Mouse (Mus musculus) midbrain, embryonic 12.5 days (tissue): ENCODE measurements around the gene Ncmap. TPM values are rescaled to one million over a fixed set of nuclear protein-coding genes. Genes with fewer than 3 reads are reported as not detected.
A peak's percentile ranks its signal among the peaks of the same experiment; 100 is the strongest.

Experiments
- ATAC-seq: fragments of 200-750 bp; cut with Nextera tagmentation; 2 replicates; pipeline ENCODE4 v1.8.0; 2017; ENCODE audit warnings: low read depth, moderate TSS enrichment, moderate library complexity; ENCODE audit not compliant: low FRiP score
- H3K27ac ChIP-seq: fragments of 300-500 bp; sonication (generic); replicated peaks from 2 replicates; pipeline ENCODE4 v1.5.1; 2016; ENCODE audit warnings: mild to moderate bottlenecking
- H3K27me3 ChIP-seq: fragments of 300-500 bp; sonication (generic); 2 replicates; pipeline ENCODE4 v1.6.1; 2016; ENCODE audit warnings: mild to moderate bottlenecking
- H3K36me3 ChIP-seq: fragments of 300-500 bp; sonication (generic); 2 replicates; pipeline ENCODE4 v1.6.1; 2016
- H3K4me1 ChIP-seq: fragments of 300-500 bp; sonication (generic); 2 replicates; pipeline ENCODE4 v1.6.1; 2016
- H3K4me2 ChIP-seq: fragments of 300-500 bp; sonication (generic); replicated peaks from 2 replicates; pipeline ENCODE4 v1.6.1; 2016; ENCODE audit warnings: mild to moderate bottlenecking, moderate library complexity
- H3K4me3 ChIP-seq: fragments of 300-500 bp; sonication (generic); 2 replicates; pipeline ENCODE4 v1.5.1; 2016; ENCODE audit warnings: mild to moderate bottlenecking
- H3K9ac ChIP-seq: fragments of 300-500 bp; sonication (generic); replicated peaks from 2 replicates; pipeline ENCODE4 v1.6.1; 2016; ENCODE audit warnings: mild to moderate bottlenecking, moderate library complexity
- H3K9me3 ChIP-seq: fragments of 300-500 bp; sonication (generic); 2 replicates; pipeline ENCODE4 v1.6.1; 2016; ENCODE audit warnings: mild to moderate bottlenecking
- WGBS: fragments of 180-500 bp; shearing (Covaris S2); methylation state at CpG from one replicate; pipeline ENCODE4 v1.1.7; 2016; 5-methylcytosine and 5-hydroxymethylcytosine counted together
- polyA plus RNA-seq: library from polyadenylated mRNA; unstranded; fragments of >200 nt; fragmentation: Nextera tagmentation; extraction: Ambion mirVana; gene quantifications from 2 replicates; pipeline ENCODE4 v1.2.1, GENCODE M21; 2016

Gene Ncmap
- polyA plus RNA-seq, 1 experiment from 2014 or later: 0.65 TPM

DNA sequence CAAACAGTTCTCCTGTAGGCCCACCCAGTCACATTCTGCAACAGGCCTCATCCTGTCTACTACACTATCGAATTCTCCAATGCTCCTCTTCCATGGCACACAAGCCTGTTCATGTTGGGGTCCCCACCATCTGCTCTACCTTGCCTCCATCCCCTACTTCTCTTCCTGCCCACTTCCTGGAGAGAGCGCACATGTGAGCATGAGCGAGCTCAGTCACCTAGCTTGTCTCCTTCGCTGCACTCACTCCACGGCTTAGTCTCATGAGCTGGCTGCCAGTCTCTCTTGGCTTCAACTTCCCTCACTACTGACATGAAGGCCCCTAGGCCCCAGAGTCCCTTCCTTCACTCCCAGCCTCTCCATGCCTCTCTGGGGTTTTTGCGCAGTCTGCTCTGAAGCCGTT, 28.6 kb upstream of the Ncmap start:
- H3K4me1 ChIP-seq: no peaks in the 10 kb centered on the region
- H3K27ac ChIP-seq: no peak overlapping the region
- H3K9ac ChIP-seq: no peak overlapping the region
- 95% methylated on average over 7 of the region's 7 CpGs for WGBS
- H3K9me3 ChIP-seq: no peaks in the 10 kb centered on the region
- no peak overlapping the region for H3K4me2 ChIP-seq
- H3K27me3 ChIP-seq: no peaks in the 10 kb centered on the region
- no peaks in the 10 kb centered on the region for H3K36me3 ChIP-seq
- H3K4me3 ChIP-seq: no peak overlapping the region
- ATAC-seq: no peak

DNA sequence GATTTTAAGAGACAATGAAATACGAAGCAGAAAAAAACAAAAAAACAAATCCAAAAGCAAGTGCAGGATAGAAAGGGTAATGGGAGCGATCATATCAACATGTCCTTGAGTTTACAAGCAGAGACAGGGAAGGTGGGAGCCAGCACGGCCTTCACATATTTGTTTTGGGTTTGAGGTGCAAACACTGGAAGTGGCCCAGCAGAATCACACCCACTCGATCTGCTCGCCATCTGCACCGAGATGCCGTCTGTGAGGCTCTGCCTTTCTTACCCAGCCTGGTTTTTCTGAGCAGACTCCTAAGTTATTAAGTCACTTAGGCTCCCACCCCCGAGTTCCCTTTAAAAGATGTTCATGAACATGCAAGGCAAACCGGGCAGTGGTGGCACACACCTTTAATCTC, 27.6 kb upstream of the Ncmap start:
- Histone ChIP-seq H3K36me3 (0 out of 2 replicates have a peak, but pooled peaks cover 3% of the 10 kb centered on the region), H3K9ac (no peak overlapping the region), H3K4me1 (no peaks in the 10 kb centered on the region), H3K27me3 (no peaks in the 10 kb centered on the region), H3K4me2 (no peak overlapping the region), H3K4me3 (no peak overlapping the region), H3K9me3 (no peaks in the 10 kb centered on the region), H3K27ac (no peak overlapping the region)
- no peak for ATAC-seq
- 88% methylated on average over 9 of the region's 9 CpGs for WGBS

DNA sequence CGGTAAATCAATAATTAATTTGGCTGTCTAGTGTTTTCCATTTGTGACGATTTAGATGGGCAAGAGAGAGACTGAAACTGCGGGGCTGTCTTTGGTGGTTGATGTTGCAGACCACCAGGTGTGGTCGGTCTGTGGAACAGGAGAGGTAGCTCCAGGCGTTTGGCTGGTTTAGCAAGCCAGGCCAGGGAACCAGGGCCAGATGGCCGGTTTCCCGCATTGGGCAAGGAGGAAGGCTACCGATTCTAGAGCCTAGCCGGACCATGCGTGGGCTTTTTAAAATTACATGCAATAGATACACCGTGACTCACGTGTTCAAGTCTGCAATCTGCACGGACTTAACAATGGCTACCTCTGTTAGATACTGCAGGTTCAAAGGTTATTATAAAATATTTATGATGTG, 22.9 kb upstream of the Ncmap start:
- no peak overlapping the region for H3K9ac ChIP-seq
- no peak for ATAC-seq
- no peak overlapping the region for H3K4me3 ChIP-seq
- H3K27ac ChIP-seq: no peak overlapping the region
- no peak overlapping the region for H3K4me2 ChIP-seq
- H3K27me3 ChIP-seq: no peaks in the 10 kb centered on the region
- no peaks in the 10 kb centered on the region for H3K4me1 ChIP-seq
- no peaks in the 10 kb centered on the region for H3K9me3 ChIP-seq
- peaks cover 31% of the 10 kb centered on the region for H3K36me3 ChIP-seq
- 97% methylated on average over 13 of the region's 13 CpGs for WGBS

DNA sequence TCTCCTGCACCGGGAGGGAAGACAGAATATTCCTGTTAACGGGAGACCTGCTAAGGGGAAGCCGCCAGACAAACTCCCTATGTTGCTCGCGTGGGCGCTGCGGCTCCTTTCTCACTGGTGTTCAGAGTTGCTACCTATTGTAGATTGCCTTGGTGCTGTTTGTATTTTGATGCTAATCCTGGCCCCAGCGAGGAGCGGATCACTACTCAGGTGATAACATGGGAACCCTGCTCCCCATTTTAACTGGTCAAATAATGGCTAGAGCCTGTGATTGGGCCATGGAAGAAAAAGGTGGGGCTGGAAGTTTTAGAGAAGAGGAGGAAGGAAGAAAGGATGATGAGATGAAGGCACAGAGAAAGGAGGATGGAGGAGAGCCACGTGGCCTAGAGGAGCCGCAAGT, 22.4 kb upstream of the Ncmap start:
- no peak overlapping the region for H3K4me2 ChIP-seq
- H3K27ac ChIP-seq: no peak overlapping the region
- no peak for ATAC-seq
- H3K36me3 ChIP-seq: peaks cover 33% of the 10 kb centered on the region
- 82% methylated on average over 11 of the region's 11 CpGs for WGBS
- H3K27me3 ChIP-seq: no peaks in the 10 kb centered on the region
- H3K4me1 ChIP-seq: no peaks in the 10 kb centered on the region
- no peaks in the 10 kb centered on the region for H3K9me3 ChIP-seq
- no peak overlapping the region for H3K9ac ChIP-seq
- no peak overlapping the region for H3K4me3 ChIP-seq

DNA sequence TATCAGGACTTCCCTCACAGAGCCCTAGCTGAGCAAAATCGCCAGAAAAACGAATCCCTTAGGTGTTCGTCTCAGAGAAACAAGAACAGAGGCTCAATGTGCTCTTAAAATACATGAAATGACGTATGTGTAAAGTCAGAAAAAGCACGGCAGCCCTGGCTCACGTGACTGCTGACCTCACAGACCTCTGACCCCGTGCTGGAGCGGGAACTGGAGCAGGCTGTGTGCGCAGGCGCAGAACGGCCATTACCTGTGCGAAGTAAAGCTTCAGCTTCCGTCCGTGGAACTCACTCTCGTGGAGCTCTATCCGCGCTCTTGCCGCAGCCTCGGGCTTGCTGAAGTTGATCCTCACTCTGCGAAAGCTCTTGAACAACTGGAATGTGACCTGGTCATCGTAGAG, 22.0 kb upstream of the Ncmap start:
- Histone ChIP-seq H3K4me1 (no peaks in the 10 kb centered on the region), H3K27me3 (no peaks in the 10 kb centered on the region), H3K4me3 (no peak overlapping the region), H3K27ac (no peak overlapping the region), H3K9ac (no peak overlapping the region), H3K36me3 (peaks cover 37% of the 10 kb centered on the region), H3K4me2 (no peak overlapping the region), H3K9me3 (no peaks in the 10 kb centered on the region)
- no peak for ATAC-seq
- WGBS: 91% methylated on average over 21 of the region's 21 CpGs

DNA sequence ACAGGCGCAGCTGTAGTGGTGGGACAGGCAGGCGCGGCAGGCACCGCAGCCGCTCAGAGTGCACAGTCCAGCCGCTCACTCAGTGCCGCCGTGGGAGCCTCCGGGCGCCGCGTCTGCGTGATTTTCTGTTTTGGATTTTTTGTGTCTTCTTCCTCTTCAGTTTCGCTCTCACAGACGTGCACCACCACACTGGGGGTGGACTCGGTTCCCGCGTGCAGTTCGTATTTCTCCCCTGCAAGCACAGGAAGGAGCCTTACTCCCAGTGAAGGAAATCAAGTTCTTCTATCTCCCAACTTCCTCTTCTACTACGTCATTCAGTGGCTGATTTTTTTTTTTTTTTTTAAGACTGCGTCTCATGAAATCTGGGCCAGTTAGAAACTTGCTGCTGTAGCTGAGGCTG, 18.3 kb upstream of the Ncmap start:
- Histone ChIP-seq H3K9me3 (no peaks in the 10 kb centered on the region), H3K4me3 (no peak overlapping the region), H3K27me3 (0 out of 2 replicates have a peak, but pooled peaks cover 5% of the 10 kb centered on the region), H3K4me1 (no peaks in the 10 kb centered on the region), H3K9ac (no peak overlapping the region), H3K36me3 (peaks cover 38% of the 10 kb centered on the region), H3K4me2 (no peak overlapping the region), H3K27ac (no peak overlapping the region)
- ATAC-seq: no peak
- 94% methylated on average over 21 of the region's 21 CpGs for WGBS

DNA sequence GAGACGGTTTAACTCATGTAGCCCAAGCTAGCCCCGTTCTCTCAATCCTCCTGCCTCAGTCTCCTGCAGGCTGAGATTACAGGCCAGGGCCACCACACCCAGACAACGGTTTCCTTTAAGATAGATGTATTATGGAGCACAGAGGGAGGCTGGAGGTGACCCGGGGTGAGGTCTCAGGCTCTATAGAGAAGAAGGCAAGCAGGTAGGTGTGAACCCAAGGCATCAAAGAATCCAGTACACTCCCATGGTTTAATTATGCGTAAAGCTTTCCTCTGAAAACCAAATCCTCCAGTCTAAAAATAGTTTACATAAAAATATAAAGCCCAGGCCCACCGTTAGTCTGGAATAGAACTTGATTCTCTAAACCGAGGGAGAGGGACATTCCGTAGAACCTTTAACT, 15.5 kb upstream of the Ncmap start:
- Histone ChIP-seq H3K27me3 (0 out of 2 replicates have a peak, but pooled peaks cover 5% of the 10 kb centered on the region), H3K4me1 (no peaks in the 10 kb centered on the region), H3K9ac (no peak overlapping the region), H3K4me2 (no peak overlapping the region), H3K4me3 (no peak overlapping the region), H3K36me3 (peaks cover 21% of the 10 kb centered on the region), H3K27ac (no peak overlapping the region), H3K9me3 (no peaks in the 10 kb centered on the region)
- no peak for ATAC-seq
- 85% methylated on average over 8 of the region's 8 CpGs for WGBS

DNA sequence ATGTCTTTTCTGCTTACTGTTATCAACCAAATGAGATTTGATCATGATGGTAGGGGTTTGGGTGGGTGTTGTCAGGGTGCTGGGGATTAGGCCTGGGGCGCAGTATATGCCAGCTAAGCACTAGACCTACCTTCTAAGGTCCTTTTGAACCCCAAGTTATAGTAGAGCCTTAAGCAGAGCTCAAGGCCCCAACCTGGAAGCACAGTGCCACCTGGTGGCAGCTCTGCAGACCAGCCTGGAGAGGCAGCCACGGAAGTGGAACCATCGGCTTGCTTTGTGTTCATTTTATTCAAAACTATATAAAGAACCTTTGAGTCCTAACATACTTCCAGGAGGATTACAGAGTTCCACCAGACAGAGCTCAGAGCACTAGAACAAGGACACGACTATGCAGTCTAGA, 13.6 kb upstream of the Ncmap start:
- no peak overlapping the region for H3K9ac ChIP-seq
- H3K36me3 ChIP-seq: 0 out of 2 replicates have a peak, but pooled peaks cover 12% of the 10 kb centered on the region
- H3K4me2 ChIP-seq: no peak overlapping the region
- ATAC-seq: no peak
- H3K9me3 ChIP-seq: no peaks in the 10 kb centered on the region
- H3K27ac ChIP-seq: no peak overlapping the region
- WGBS: 42% methylated on average over 4 of the region's 4 CpGs
- H3K27me3 ChIP-seq: 0 out of 2 replicates have a peak, but pooled peaks cover 5% of the 10 kb centered on the region
- no peaks in the 10 kb centered on the region for H3K4me1 ChIP-seq
- no peak overlapping the region for H3K4me3 ChIP-seq

DNA sequence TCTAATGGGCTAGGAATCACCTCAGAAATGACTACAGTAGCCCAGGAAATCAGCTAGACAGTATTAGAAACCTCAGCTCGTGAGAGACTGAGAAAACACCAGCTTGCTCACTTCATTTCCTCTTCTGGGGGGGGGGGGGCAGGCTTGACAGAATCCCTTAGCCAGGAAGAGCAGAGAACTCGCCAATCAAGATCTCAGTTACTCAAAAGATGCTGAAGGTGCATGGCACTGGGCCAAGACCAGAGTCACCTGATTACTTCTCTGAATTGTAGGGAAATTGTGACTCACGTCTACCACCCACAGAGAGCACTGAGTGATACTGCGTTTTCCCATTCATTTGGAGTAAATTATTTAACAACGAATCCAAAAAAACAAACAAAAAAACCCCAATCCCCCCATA, 8.2 kb upstream of the Ncmap start:
- Histone ChIP-seq H3K4me1 (no peaks in the 10 kb centered on the region), H3K27me3 (no peaks in the 10 kb centered on the region), H3K9ac (no peak overlapping the region), H3K4me2 (no peak overlapping the region), H3K4me3 (no peak overlapping the region), H3K27ac (no peak overlapping the region), H3K36me3 (no peaks in the 10 kb centered on the region), H3K9me3 (no peaks in the 10 kb centered on the region)
- ATAC-seq: no peak
- 74% methylated on average over 5 of the region's 5 CpGs for WGBS

DNA sequence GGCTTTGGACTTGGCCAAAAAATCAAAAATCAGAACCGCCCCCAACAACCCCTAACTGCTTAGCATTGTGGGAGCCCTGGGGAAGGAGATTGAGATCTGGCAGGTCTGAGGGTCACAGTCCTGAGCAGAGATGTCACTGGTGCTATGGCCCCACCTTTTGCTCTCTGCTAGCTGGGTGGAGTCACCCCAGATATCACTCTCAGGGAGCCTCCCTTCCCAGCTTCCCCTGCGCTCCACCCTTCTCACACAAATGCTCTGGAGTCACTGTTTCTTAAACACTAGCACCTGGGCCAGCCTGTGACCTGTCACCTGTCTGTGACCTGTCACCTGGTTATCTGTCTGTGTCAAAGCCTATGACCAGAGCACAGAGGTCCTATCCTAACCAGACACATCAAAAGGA, 6.9 kb upstream of the Ncmap start:
- WGBS: 88% methylated on average over 2 of the region's 2 CpGs
- no peak overlapping the region for H3K4me3 ChIP-seq
- H3K9ac ChIP-seq: no peak overlapping the region
- no peak for ATAC-seq
- H3K36me3 ChIP-seq: no peaks in the 10 kb centered on the region
- no peak overlapping the region for H3K4me2 ChIP-seq
- peaks cover 8% of the 10 kb centered on the region; the same call in 1 of the 2 replicates for H3K27me3 ChIP-seq
- H3K9me3 ChIP-seq: no peaks in the 10 kb centered on the region
- no peak overlapping the region for H3K27ac ChIP-seq
- H3K4me1 ChIP-seq: no peaks in the 10 kb centered on the region

DNA sequence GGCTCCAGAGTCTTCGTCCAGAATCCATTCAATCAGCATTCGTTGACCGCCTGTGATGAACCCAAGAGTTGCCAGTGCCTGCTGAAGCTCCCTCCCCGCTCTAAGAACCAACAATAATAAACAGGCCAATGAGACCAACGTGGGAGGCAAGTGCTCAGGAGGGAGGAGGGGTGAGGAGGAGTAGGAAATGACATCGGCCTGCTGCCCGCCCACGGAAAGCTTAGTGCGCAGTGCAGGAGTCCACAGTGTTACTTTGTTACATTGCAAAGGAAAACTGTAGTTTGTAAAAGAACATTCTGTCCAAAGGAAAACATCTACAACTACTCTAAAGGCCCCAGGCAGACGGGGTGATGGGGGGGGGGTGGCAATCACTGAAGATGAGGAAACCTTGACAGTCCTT, 6.0 kb upstream of the Ncmap start:
- H3K9ac ChIP-seq: no peak overlapping the region
- no peak overlapping the region for H3K4me2 ChIP-seq
- no peak overlapping the region for H3K27ac ChIP-seq
- peaks cover 15% of the 10 kb centered on the region for H3K27me3 ChIP-seq
- WGBS: 80% methylated on average over 10 of the region's 10 CpGs
- H3K4me3 ChIP-seq: no peak overlapping the region
- ATAC-seq: no peak
- no peaks in the 10 kb centered on the region for H3K4me1 ChIP-seq
- no peaks in the 10 kb centered on the region for H3K36me3 ChIP-seq
- H3K9me3 ChIP-seq: no peaks in the 10 kb centered on the region

DNA sequence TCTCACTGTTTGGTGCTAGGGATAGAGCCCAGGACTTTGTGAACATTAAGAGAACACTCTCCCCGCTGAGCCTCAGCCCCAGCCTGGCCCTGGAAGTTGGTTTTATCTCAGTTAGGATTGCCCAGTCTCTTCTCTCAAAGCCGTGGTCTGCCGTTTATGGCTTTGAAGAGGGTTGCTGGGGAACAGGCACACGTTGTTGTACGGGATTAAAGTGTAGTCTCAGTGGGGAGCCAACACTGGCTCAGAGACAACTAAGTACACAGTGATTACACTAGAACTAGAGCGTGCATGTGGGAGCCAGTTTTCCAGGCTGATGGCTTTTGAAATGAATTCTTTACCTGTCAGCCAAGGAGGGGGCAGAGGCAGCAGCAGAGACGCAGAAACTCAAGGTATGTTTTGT, 3.9 kb upstream of the Ncmap start:
- peaks cover 36% of the 10 kb centered on the region for H3K27me3 ChIP-seq
- ATAC-seq: no peak
- H3K4me3 ChIP-seq: no peak overlapping the region
- H3K36me3 ChIP-seq: no peaks in the 10 kb centered on the region
- H3K9ac ChIP-seq: no peak overlapping the region
- no peak overlapping the region for H3K4me2 ChIP-seq
- no peaks in the 10 kb centered on the region for H3K9me3 ChIP-seq
- 18% methylated on average over 7 of the region's 7 CpGs for WGBS
- peaks cover 11% of the 10 kb centered on the region for H3K4me1 ChIP-seq
- H3K27ac ChIP-seq: no peak overlapping the region

DNA sequence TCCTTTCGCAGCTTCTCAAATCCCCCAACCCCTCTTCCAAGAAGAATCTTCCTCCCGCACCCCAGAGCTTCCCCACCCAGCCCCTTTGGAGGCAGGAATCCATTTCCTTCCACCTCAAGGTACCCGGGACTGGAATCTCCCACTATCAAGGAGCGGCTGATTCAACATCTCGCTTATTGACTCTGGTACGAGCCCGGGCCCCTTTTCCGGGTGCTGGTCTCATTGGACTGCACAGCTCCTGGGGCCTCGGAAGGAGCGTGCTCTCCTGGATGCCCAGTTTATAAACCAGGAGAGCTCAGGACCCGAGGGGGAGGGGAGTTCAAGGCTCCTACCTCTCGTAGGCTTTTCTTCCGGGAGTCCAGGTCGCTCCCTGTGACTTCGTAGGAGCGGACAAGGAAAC, 476 bp downstream of the Ncmap start:
- H3K36me3 ChIP-seq: no peaks in the 10 kb centered on the region
- peaks cover 55% of the 10 kb centered on the region for H3K27me3 ChIP-seq
- WGBS: 3% methylated on average over 16 of the region's 16 CpGs
- no peak for ATAC-seq
- peak overlapping the region; percentile 61 for H3K4me2 ChIP-seq
- H3K4me1 ChIP-seq: peaks cover 11% of the 10 kb centered on the region
- H3K27ac ChIP-seq: no peak overlapping the region
- peak overlapping the region; percentile 50; the same call in 1 of the 2 replicates for H3K9ac ChIP-seq
- H3K4me3 ChIP-seq: peak overlapping the region; percentile 39
- H3K9me3 ChIP-seq: no peaks in the 10 kb centered on the region
